Mouse (Mus musculus) cerebral cortex, adult 2 months (tissue): ENCODE results near the gene Kif21a.

Experiments used
- WGBS: fragments of 180-500 bp; shearing (Covaris S2); methylation state at CpG from one replicate; pipeline ENCODE4 v1.1.7; 2018; 5-methylcytosine and 5-hydroxymethylcytosine counted together

Kif21a gene

GRCm38 (mm10) chr15:91018161-91018860, 31.4 kb downstream of the Kif21a start:
- 48% methylated on average over 9 of the region's 9 CpGs for WGBS

GRCm38 (mm10) chr15:91017261-91018160, 32.2 kb downstream of the Kif21a start:
- WGBS, result 43% methylated on average over 23 of the region's 23 CpGs

GRCm38 (mm10) chr15:91016366-91016765, 33.4 kb downstream of the Kif21a start:
- 64% methylated on average over 12 of the region's 12 CpGs for WGBS

GRCm38 (mm10) chr15:91012793-91013580, 36.8 kb downstream of the Kif21a start:
- 35% methylated on average over 6 of the region's 6 CpGs for WGBS

GRCm38 (mm10) chr15:91010218-91010617, 39.5 kb downstream of the Kif21a start:
- 43% methylated on average over 4 of the region's 4 CpGs for WGBS

GRCm38 (mm10) chr15:91007123-91007830, 42.5 kb downstream of the Kif21a start:
- 89% methylated on average over 13 of the region's 13 CpGs for WGBS

GRCm38 (mm10) chr15:91004726-91005125, 45.0 kb downstream of the Kif21a start:
- 58% methylated on average over 7 of the region's 7 CpGs for WGBS

- 62% methylated on average over 10 of the region's 10 CpGs for whole genome bisulfite sequencing
Measured at GRCm38 (mm10) chr15:91001037-91001616, 48.6 kb downstream of the Kif21a start.

GRCm38 (mm10) chr15:91000280-91001036, 49.3 kb downstream of the Kif21a start:
- 48% methylated on average over 21 of the region's 21 CpGs for WGBS

GRCm38 (mm10) chr15:90992871-90993270, 56.9 kb downstream of the Kif21a start:
- 34% methylated on average over 2 of the region's 2 CpGs for WGBS

GRCm38 (mm10) chr15:90992388-90992787, 57.4 kb downstream of the Kif21a start:
- WGBS, result 80% methylated on average over 14 of the region's 14 CpGs

GRCm38 (mm10) chr15:90991843-90992242, 57.9 kb downstream of the Kif21a start:
- WGBS, result 74% methylated on average over 4 of the region's 4 CpGs

- WGBS, result 45% methylated on average over 12 of the region's 12 CpGs
Measured at GRCm38 (mm10) chr15:90987714-90988250, 62.0 kb downstream of the Kif21a start.

GRCm38 (mm10) chr15:90975914-90976313, 73.8 kb downstream of the Kif21a start:
- WGBS, result 75% methylated on average over 5 of the region's 5 CpGs

GRCm38 (mm10) chr15:90971914-90972767, 77.6 kb downstream of the Kif21a start:
- 40% methylated on average over 13 of the region's 13 CpGs for WGBS

GRCm38 (mm10) chr15:90963320-90963719, 86.4 kb downstream of the Kif21a start:
- 74% methylated on average over 2 of the region's 2 CpGs for WGBS

- 94% methylated on average over 4 of the region's 4 CpGs for WGBS
Measured at GRCm38 (mm10) chr15:90962548-90962947, 87.2 kb downstream of the Kif21a start.

GRCm38 (mm10) chr15:90960831-90961554, 88.8 kb downstream of the Kif21a start:
- 79% methylated on average over 8 of the region's 8 CpGs for WGBS
